Mouse (Mus musculus) CH12.LX (cell line): ENCODE measurements at regions not wholly inside any gene's neighbourhood (a gene's known extent, or its start where the extent isn't known, plus 50 kb on each side); places are given as distances from the start of the nearest gene placed in this dataset.

Experiments
- DNase-seq: peaks from one replicate; pipeline ENCODE4 v3.0.0-alpha.2; 2013; ENCODE audit errors: extremely low read depth
- H3K27ac ChIP-seq: 2 replicates; pipeline ENCODE4 v1.5.1; 2012; ENCODE audit warnings: low read depth, mild to moderate bottlenecking, control low read depth, moderate library complexity; ENCODE audit not compliant: insufficient read depth
- H3K27me3 ChIP-seq: replicated peaks from 2 replicates; pipeline ENCODE3; 2012; ENCODE audit warnings: inconsistent platforms
- H3K36me3 ChIP-seq, 2 experiments: replicated peaks in 1 of 2; 2 replicates each; pipeline versions ENCODE3 to v1.6.1; 2012; ENCODE audit warnings: inconsistent platforms in 1 of 2, low read length in 1 of 2, mild to moderate bottlenecking in 1 of 2, mixed read lengths in 1 of 2, moderate library complexity in 1 of 2; ENCODE audit not compliant: control insufficient read depth in 1 of 2, insufficient read depth in 1 of 2
- H3K4me1 ChIP-seq, 2 experiments: 2 replicates each; pipeline ENCODE4 v1.6.1; 2012; ENCODE audit warnings: inconsistent platforms in 1 of 2, moderate library complexity in 1 of 2; ENCODE audit not compliant: insufficient read depth in 2 of 2, control insufficient read depth in 1 of 2
- H3K4me2 ChIP-seq: 2 replicates; pipeline ENCODE4 v1.6.1; 2012; ENCODE audit warnings: low read depth, mild to moderate bottlenecking, control low read depth; ENCODE audit not compliant: poor library complexity, insufficient read depth, severe bottlenecking
- H3K4me3 ChIP-seq, 3 experiments: fragments of 150-350 bp in 1 of 3; sonication (generic) in 1 of 3; replicated peaks in 1 of 3; 2 replicates each; pipeline versions ENCODE3 to v1.5.1; 2011 to 2012; ENCODE audit warnings: low read depth in 2 of 3, low read length in 2 of 3, mild to moderate bottlenecking in 2 of 3, moderate library complexity in 2 of 3, control low read depth in 1 of 3, improper control_type of control experiment in 1 of 3, inconsistent platforms in 1 of 3, mixed read lengths in 1 of 3; ENCODE audit not compliant: poor library complexity in 1 of 3
- H3K79me2 ChIP-seq: replicated peaks from 2 replicates; pipeline ENCODE4 v1.6.1; 2012; ENCODE audit warnings: mild to moderate bottlenecking, moderate library complexity; ENCODE audit not compliant: control insufficient read depth, poor library complexity, insufficient read depth, severe bottlenecking; ENCODE audit errors: extremely low read depth
- H3K9ac ChIP-seq: 2 replicates; pipeline ENCODE4 v1.6.1; 2012; ENCODE audit warnings: low read depth, mild to moderate bottlenecking, control low read depth, moderate library complexity; ENCODE audit not compliant: insufficient read depth
- H3K9me3 ChIP-seq: replicated peaks from 2 replicates; pipeline ENCODE3; 2012; ENCODE audit warnings: low read length, inconsistent platforms, mixed read lengths
- BHLHE40 ChIP-seq: IDR thresholded peaks from 2 replicates; pipeline ENCODE4 v1.6.1; 2011; ENCODE audit warnings: mild to moderate bottlenecking, low read depth, low read length, improper control_type of control experiment
- CHD1 ChIP-seq: IDR thresholded peaks from 2 replicates; pipeline ENCODE4 v1.6.1; 2012; ENCODE audit warnings: low read depth, low read length, improper control_type of control experiment, inconsistent platforms
- CHD2 ChIP-seq: IDR thresholded peaks from 2 replicates; pipeline ENCODE4 v1.6.1; 2011; ENCODE audit warnings: low read length, improper control_type of control experiment
- CTCF ChIP-seq, 2 experiments: IDR thresholded peaks in 1 of 2; conservative IDR thresholded peaks in 1 of 2; 2 replicates each; pipeline ENCODE4 v1.5.1; 2011 to 2012; ENCODE audit warnings: low read depth in 2 of 2, low read length in 2 of 2, improper control_type of control experiment in 1 of 2, inconsistent platforms in 1 of 2, mild to moderate bottlenecking in 1 of 2, moderate library complexity in 1 of 2
- E2F4 ChIP-seq: IDR thresholded peaks from 2 replicates; pipeline ENCODE4 v1.6.1; 2011; ENCODE audit warnings: low read depth, low read length, improper control_type of control experiment; ENCODE audit not compliant: insufficient replicate concordance
- EP300 ChIP-seq: IDR thresholded peaks from 2 replicates; pipeline ENCODE4 v1.6.1; 2011; ENCODE audit warnings: low read length, improper control_type of control experiment
- ETS1 ChIP-seq: conservative IDR thresholded peaks from 2 replicates; pipeline ENCODE4 v1.6.1; 2012; ENCODE audit warnings: low read depth, mild to moderate bottlenecking, inconsistent platforms, low read length, improper control_type of control experiment, moderate library complexity
- GABPA ChIP-seq: IDR thresholded peaks from 2 replicates; pipeline ENCODE4 v1.6.1; 2012; ENCODE audit warnings: low read depth, low read length, improper control_type of control experiment, inconsistent platforms; ENCODE audit not compliant: insufficient replicate concordance
- HCFC1 ChIP-seq: IDR thresholded peaks from 2 replicates; pipeline ENCODE4 v1.6.1; 2012; ENCODE audit warnings: low read depth, mild to moderate bottlenecking, inconsistent platforms, low read length, improper control_type of control experiment
- IRF4 ChIP-seq: IDR thresholded peaks from 2 replicates; pipeline ENCODE4 v1.6.1; 2014; ENCODE audit warnings: low read depth, mild to moderate bottlenecking, inconsistent platforms, low read length, improper control_type of control experiment
- JUN ChIP-seq: IDR thresholded peaks from 2 replicates; pipeline ENCODE4 v1.6.1; 2011; ENCODE audit warnings: low read depth, mild to moderate bottlenecking, low read length, improper control_type of control experiment, moderate library complexity; ENCODE audit not compliant: insufficient read depth
- JUND ChIP-seq: conservative IDR thresholded peaks from 2 replicates; pipeline ENCODE4 v1.6.1; 2011; ENCODE audit warnings: low read depth, low read length, improper control_type of control experiment
- KAT2A ChIP-seq: IDR thresholded peaks from 2 replicates; pipeline ENCODE4 v1.6.1; 2012; ENCODE audit warnings: low read length, improper control_type of control experiment, inconsistent platforms; ENCODE audit not compliant: insufficient replicate concordance
- MAFK ChIP-seq: IDR thresholded peaks from 2 replicates; pipeline ENCODE4 v1.6.1; 2011; ENCODE audit warnings: low read length, improper control_type of control experiment; ENCODE audit not compliant: insufficient replicate concordance
- MAX ChIP-seq: IDR thresholded peaks from 2 replicates; pipeline ENCODE4 v1.6.1; 2011; ENCODE audit warnings: low read length, improper control_type of control experiment
- MAZ ChIP-seq: IDR thresholded peaks from 2 replicates; pipeline ENCODE4 v1.6.1; 2012; ENCODE audit warnings: low read depth, mild to moderate bottlenecking, inconsistent platforms, low read length, improper control_type of control experiment, moderate library complexity
- MEF2A ChIP-seq: IDR thresholded peaks from 2 replicates; pipeline ENCODE4 v1.6.1; 2014; ENCODE audit warnings: low read depth, mild to moderate bottlenecking, inconsistent platforms, low read length, improper control_type of control experiment, borderline replicate concordance
- MYC ChIP-seq: IDR thresholded peaks from 2 replicates; pipeline ENCODE4 v1.6.1; 2011; ENCODE audit warnings: low read depth, mild to moderate bottlenecking, improper control_type of control experiment, low read length
- NELFE ChIP-seq: IDR thresholded peaks from 2 replicates; pipeline ENCODE4 v1.6.1; 2011; ENCODE audit warnings: low read depth, low read length, improper control_type of control experiment
- NRF1 ChIP-seq: IDR thresholded peaks from 2 replicates; pipeline ENCODE4 v1.6.1; 2014; ENCODE audit warnings: low read depth, mild to moderate bottlenecking, inconsistent platforms, low read length, improper control_type of control experiment, moderate library complexity
- PAX5 ChIP-seq: IDR thresholded peaks from 2 replicates; pipeline ENCODE4 v1.6.1; 2012; ENCODE audit warnings: low read length, inconsistent platforms, mixed read lengths
- POLR2A ChIP-seq: IDR thresholded peaks from 2 replicates; pipeline ENCODE4 v1.6.1; 2011; ENCODE audit warnings: low read depth, mild to moderate bottlenecking, improper control_type of control experiment, low read length
- POLR2AphosphoS2 ChIP-seq: IDR thresholded peaks from 2 replicates; pipeline ENCODE4 v1.6.1; 2011; ENCODE audit warnings: low read depth, low read length, improper control_type of control experiment
- RAD21 ChIP-seq: IDR thresholded peaks from 2 replicates; pipeline ENCODE4 v1.6.1; 2011; ENCODE audit warnings: low read depth, mild to moderate bottlenecking, low read length, improper control_type of control experiment, moderate library complexity
- RCOR1 ChIP-seq: conservative IDR thresholded peaks from 2 replicates; pipeline ENCODE4 v1.6.1; 2012; ENCODE audit warnings: low read depth, mild to moderate bottlenecking, inconsistent platforms, low read length, improper control_type of control experiment
- SIN3A ChIP-seq: IDR thresholded peaks from 2 replicates; pipeline ENCODE4 v1.6.1; 2012; ENCODE audit warnings: low read length, improper control_type of control experiment, inconsistent platforms
- SMC3 ChIP-seq: IDR thresholded peaks from 2 replicates; pipeline ENCODE4 v1.6.1; 2011; ENCODE audit warnings: low read depth, low read length, improper control_type of control experiment
- TBP ChIP-seq: conservative IDR thresholded peaks from 2 replicates; pipeline ENCODE4 v1.6.1; 2011; ENCODE audit warnings: low read depth, low read length, improper control_type of control experiment
- UBTF ChIP-seq: IDR thresholded peaks from 2 replicates; pipeline ENCODE4 v1.6.1; 2012; ENCODE audit warnings: low read depth, mild to moderate bottlenecking, inconsistent platforms, low read length, improper control_type of control experiment, moderate library complexity
- USF1 ChIP-seq: IDR thresholded peaks from 2 replicates; pipeline ENCODE4 v1.6.1; 2014; ENCODE audit warnings: low read depth, mild to moderate bottlenecking, inconsistent platforms, low read length, improper control_type of control experiment
- USF2 ChIP-seq: conservative IDR thresholded peaks from 2 replicates; pipeline ENCODE4 v1.6.1; 2011; ENCODE audit warnings: low read depth, low read length, improper control_type of control experiment
- ZC3H11A ChIP-seq: IDR thresholded peaks from 2 replicates; pipeline ENCODE4 v1.6.1; 2012; ENCODE audit warnings: low read depth, mild to moderate bottlenecking, inconsistent platforms, low read length, improper control_type of control experiment
- ZKSCAN1 ChIP-seq: IDR thresholded peaks from 2 replicates; pipeline ENCODE4 v1.6.1; 2012; ENCODE audit warnings: low read depth, inconsistent platforms, low read length, improper control_type of control experiment, borderline replicate concordance
- ZMIZ1 ChIP-seq: IDR thresholded peaks from 2 replicates; pipeline ENCODE4 v1.6.1; 2012; ENCODE audit warnings: low read depth, mild to moderate bottlenecking, inconsistent platforms, low read length, improper control_type of control experiment
- ZNF384 ChIP-seq: IDR thresholded peaks from 2 replicates; pipeline ENCODE4 v1.6.1; 2012; ENCODE audit warnings: low read depth, low read length, improper control_type of control experiment, inconsistent platforms
- dilution Hi-C: fragments of 300-500 bp; cut with MboI; formaldehyde crosslinking; loops from 2 replicates; pipeline ENCODE4 v1.14.3; 2020; ENCODE audit warnings: low sequenced_read_pairs; ENCODE audit not compliant: extremely low pct_unique_long_range_greater_than_20kb, extremely low pct_ligation_motif_present
- in situ Hi-C: fragments of 300-500 bp; cut with MboI; formaldehyde crosslinking; loops from 3 replicates; pipeline ENCODE4 v1.14.3; 2019; ENCODE audit warnings: low sequenced_read_pairs, low pct_ligation_motif_present, low pct_unique_long_range_greater_than_20kb, mixed read lengths

GRCm38 (mm10) chr1:184271254-184271653 lies 237.2 kb upstream of the 1700056E22Rik start (continued):
- TF ChIP-seq EP300 = no peak
- TF ChIP-seq, all 38 proteins: peak for 0

GRCm38 (mm10) chr1:184266051-184266450 lies 231.9 kb upstream of the 1700056E22Rik start:
- H3K4me1 ChIP-seq = peaks cover 10 to 32% of the 10 kb centered on the region in 2 experiments
- H3K9ac ChIP-seq = no peak overlapping the region
- DNase-seq = peak; percentile 68
- peaks cover 7% of the 10 kb centered on the region for H3K9me3 ChIP-seq
- H3K4me2 ChIP-seq = no peak overlapping the region
- dilution Hi-C loops (no loop called here), in situ Hi-C loops (loop anchor here (10.0 to 25.0 kb wide), 3 partner anchors 119 to 469 kb away; partner anchors contain the start of gene Hlx)
- H3K4me3 ChIP-seq = no peak overlapping the region
- no peaks in the 10 kb centered on the region for H3K79me2 ChIP-seq
- no peaks in the 10 kb centered on the region for H3K36me3 ChIP-seq
- TF ChIP-seq KAT2A = no peak
- no peak for TF ChIP-seq GABPA
- TF ChIP-seq UBTF = no peak
- TF ChIP-seq ZMIZ1 = no peak
- no peak for TF ChIP-seq CHD1
- TF ChIP-seq RAD21 = peak; percentile 91
- TF ChIP-seq MAFK = no peak
- no peak for TF ChIP-seq MAZ
- TF ChIP-seq ZKSCAN1 = no peak
- TF ChIP-seq ETS1 = no peak
- no peak for TF ChIP-seq ZNF384
- 0 out of 2 replicates have a peak, but pooled peaks have one; percentile 53 for TF ChIP-seq JUND
- no peak for TF ChIP-seq E2F4
- peak; percentile 93 for TF ChIP-seq SMC3
- no peak for TF ChIP-seq CHD2
- TF ChIP-seq POLR2A = no peak
- TF ChIP-seq POLR2AphosphoS2 = no peak
- peak; percentile 46; the same call in 1 of the 2 replicates for TF ChIP-seq MAX
- TF ChIP-seq IRF4 = peak; percentile 51; the same call in 1 of the 2 replicates
- TF ChIP-seq ZC3H11A = peak; percentile 66
- no peak for TF ChIP-seq RCOR1
- TF ChIP-seq NELFE = peak; percentile 59; the same call in 1 of the 2 replicates
- TF ChIP-seq JUN = no peak
- TF ChIP-seq EP300 = no peak
- TF ChIP-seq TBP = no peak
- no peak for TF ChIP-seq HCFC1
- no peak for TF ChIP-seq USF1
- TF ChIP-seq PAX5 = no peak
- no peak for TF ChIP-seq SIN3A
- 0 out of 2 replicates have a peak, but pooled peaks have one; percentile 16 for TF ChIP-seq NRF1
- peak; percentile 29; the same call in 1 of the 2 replicates for TF ChIP-seq MEF2A
- peak; percentile 92 to 95 for TF ChIP-seq CTCF (conservative IDR thresholded peaks at IDR 0.05 in 1 of 2, IDR thresholded peaks at IDR 0.05 in 1 of 2; ENCODE audit: low read depth in 2 of 2, low read length in 2 of 2)
- no peak for TF ChIP-seq BHLHE40
- no peak for TF ChIP-seq USF2
- 0 out of 2 replicates have a peak, but pooled peaks have one; percentile 30 for TF ChIP-seq MYC
- H3K27ac ChIP-seq = no peak overlapping the region
- H3K27me3 ChIP-seq = no peaks in the 10 kb centered on the region
